Mouse (Mus musculus): ENCODE results near the gene Marf1. TPM values are rescaled to one million over a fixed set of nuclear protein-coding genes. Genes with fewer than 3 reads are reported as not detected.
"Not testable (repeated sequence)": the region's sequence is repeated elsewhere in the genome, so short reads cannot be mapped to it uniquely, and the experiment has no call there.

The Marf1 gene
- polyA plus RNA-seq, 1 experiment from 2014 or later, result 17.3 TPM

DNA sequence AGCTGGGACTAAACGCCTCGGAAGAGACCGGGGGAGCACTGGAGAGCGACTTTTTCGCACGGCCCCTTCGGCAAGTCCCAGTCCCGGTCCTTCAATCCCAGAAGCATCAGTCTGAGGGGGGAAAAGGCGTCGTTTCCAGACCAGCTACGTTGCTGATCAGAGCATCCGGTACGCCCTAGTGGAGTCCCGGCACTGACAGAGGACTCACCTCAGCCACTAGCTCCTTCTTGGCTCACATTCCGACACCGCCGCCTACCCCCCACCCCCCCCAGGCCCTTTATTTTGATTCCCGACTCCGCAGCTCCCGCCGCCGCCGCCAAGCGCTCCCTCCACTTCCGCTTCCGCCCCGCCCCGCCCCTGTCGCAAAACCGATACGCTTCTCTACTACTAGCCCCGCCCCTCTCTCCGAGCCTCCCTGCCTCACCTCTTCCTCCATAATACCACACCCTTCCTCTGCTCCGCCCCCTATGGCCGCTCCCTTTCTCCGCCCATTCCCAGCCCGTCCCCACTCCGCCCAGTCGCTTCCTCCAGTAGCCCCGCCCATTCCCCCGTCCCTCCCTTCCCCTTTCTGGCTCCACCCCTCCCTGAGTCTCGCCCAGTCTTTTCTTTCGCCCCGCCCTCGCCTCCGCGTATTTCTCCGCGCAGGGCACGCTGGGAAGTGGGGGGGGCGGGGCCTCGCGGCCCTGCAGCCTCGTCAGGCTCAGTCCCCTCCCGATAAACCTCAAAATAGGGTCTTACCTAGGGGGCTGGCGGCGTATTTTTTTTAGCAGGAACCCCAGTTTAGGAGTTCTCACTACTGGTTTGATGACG lies 4.0 kb downstream of the Marf1 start:
- Histone ChIP-seq H3K4me2 (peak overlapping the region; percentile 68), H3K27ac (ENCODE audit: low read depth) (peak overlapping the region; percentile 98), H3K27me3 (ENCODE audit: insufficient read depth, low read length) (no peaks in the 10 kb centered on the region), H3K9me3 (ENCODE audit: low read depth, low read length) (no peaks in the 10 kb centered on the region), H3K9ac (peak overlapping the region; percentile 75), H3K4me1 (ENCODE audit: insufficient read depth) (0 out of 2 replicates have a peak, but pooled peaks cover 6% of the 10 kb centered on the region), H3K4me3 (ENCODE audit: low read depth, low read length) (peak overlapping the region; percentile 72), H3K36me3 (ENCODE audit: insufficient read depth) (no peaks in the 10 kb centered on the region)
- peak; percentile 98 for DNase-seq
- peak; percentile 88 for ATAC-seq (ENCODE audit: insufficient read depth)
- TF ChIP-seq CTCF (IDR thresholded peaks at IDR 0.05; ENCODE audit: low read depth), result 0 out of 2 replicates have a peak, but pooled peaks have one; percentile 1
- WGBS, result under 1% methylated on average over 58 of the region's 58 CpGs

DNA sequence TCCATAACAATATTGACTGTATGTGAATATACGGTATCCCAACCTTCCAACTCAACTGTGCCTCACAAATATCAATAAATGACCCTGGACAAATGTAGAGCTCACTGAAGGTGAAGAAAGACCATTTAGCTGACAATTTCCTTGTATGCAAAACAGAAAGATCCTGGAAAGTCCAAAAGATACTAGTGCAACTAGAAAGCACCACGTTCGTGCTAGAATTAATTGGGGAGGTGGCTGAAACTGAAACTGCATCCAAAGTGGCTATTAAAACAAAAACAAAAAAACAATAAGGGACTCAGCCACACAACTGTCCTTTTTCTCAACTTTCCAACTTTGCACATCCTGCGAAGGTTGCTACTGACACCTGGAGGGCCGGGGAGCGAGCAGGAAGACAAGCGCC lies 4.6 kb downstream of the Marf1 start:
- 0 out of 2 replicates have a peak, but pooled peaks cover 3% of the 10 kb centered on the region for H3K4me1 ChIP-seq (ENCODE audit: insufficient read depth)
- TF ChIP-seq CTCF (IDR thresholded peaks at IDR 0.05; ENCODE audit: low read depth), result no peak
- H3K27ac ChIP-seq (ENCODE audit: low read depth), result peak overlapping the region; percentile 71
- no peaks in the 10 kb centered on the region for H3K9me3 ChIP-seq (ENCODE audit: low read depth, low read length)
- peak overlapping the region; percentile 75 for H3K9ac ChIP-seq
- H3K4me3 ChIP-seq (ENCODE audit: low read depth, low read length), result peak overlapping the region; percentile 72
- H3K4me2 ChIP-seq, result peak overlapping the region; percentile 68
- H3K27me3 ChIP-seq (ENCODE audit: insufficient read depth, low read length), result no peaks in the 10 kb centered on the region
- H3K36me3 ChIP-seq (ENCODE audit: insufficient read depth), result peaks cover 5% of the 10 kb centered on the region; the same call in 1 of the 2 replicates
- WGBS, result 7% methylated on average over 7 of the region's 7 CpGs
- no peak for ATAC-seq (ENCODE audit: insufficient read depth)
- DNase-seq, result no peak

DNA sequence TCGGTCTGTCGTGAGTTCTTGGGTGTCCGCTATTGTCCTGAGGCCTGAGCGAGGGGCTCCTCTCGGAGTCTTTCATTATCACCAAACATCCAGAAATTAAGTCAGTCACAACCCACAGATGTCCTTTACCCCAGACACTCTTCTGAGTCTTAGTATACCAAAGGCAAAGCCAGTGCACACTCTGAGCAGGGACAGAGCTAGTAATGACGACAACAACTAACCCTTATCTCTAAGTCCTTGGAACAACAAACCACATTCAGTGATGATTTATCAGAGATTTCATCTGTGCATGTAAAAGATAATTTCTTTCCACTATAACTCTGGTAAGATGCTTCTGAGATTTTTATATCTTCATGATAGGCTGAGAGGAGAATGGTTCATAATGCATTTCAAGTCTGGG lies 6.8 kb downstream of the Marf1 start:
- H3K9me3 ChIP-seq (ENCODE audit: low read depth, low read length), result no peaks in the 10 kb centered on the region

DNA sequence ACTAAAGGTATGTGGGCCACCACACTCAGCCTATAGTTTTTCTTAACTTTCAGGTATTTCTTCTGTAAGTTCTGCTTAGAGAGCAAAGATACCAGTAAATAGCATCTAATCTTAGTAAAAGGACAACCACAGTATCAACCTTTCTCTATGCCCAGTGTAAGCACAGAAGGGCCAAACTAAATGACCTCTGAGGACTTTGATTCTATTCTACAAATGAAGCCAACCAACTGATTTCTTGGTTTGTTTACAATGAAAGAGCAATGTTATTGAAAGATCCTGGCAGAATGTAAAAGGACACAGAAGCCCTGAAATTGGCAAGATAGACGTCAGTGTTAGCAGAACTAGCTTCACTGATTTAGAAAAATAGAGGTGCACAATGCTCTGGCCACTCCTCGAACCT lies 7.5 kb downstream of the Marf1 start:
- H3K27ac ChIP-seq (ENCODE audit: low read depth); H3K9ac ChIP-seq; H3K27me3 ChIP-seq (ENCODE audit: insufficient read depth, low read length); H3K4me1 ChIP-seq (ENCODE audit: insufficient read depth); ATAC-seq (ENCODE audit: insufficient read depth); H3K4me2 ChIP-seq; H3K4me3 ChIP-seq (ENCODE audit: low read depth, low read length); DNase-seq; H3K9me3 ChIP-seq (ENCODE audit: low read depth, low read length): not testable (repeated sequence)
- peaks cover 30% of the 10 kb centered on the region for H3K36me3 ChIP-seq (ENCODE audit: insufficient read depth)
- 58% methylated on average over 1 of the region's 2 CpGs for WGBS

More for the DNA sequence above, 6.8 kb downstream of the Marf1 start:
- no peak for DNase-seq
- TF ChIP-seq CTCF (IDR thresholded peaks at IDR 0.05; ENCODE audit: low read depth), result no peak
- Histone ChIP-seq H3K9ac (no peak overlapping the region), H3K4me1 (ENCODE audit: insufficient read depth) (0 out of 2 replicates have a peak, but pooled peaks cover 3% of the 10 kb centered on the region), H3K4me3 (ENCODE audit: low read depth, low read length) (no peak overlapping the region), H3K4me2 (no peak overlapping the region), H3K36me3 (ENCODE audit: insufficient read depth) (peaks cover 25% of the 10 kb centered on the region), H3K27ac (ENCODE audit: low read depth) (no peak overlapping the region), H3K27me3 (ENCODE audit: insufficient read depth, low read length) (no peaks in the 10 kb centered on the region)
- no peak for ATAC-seq (ENCODE audit: insufficient read depth)
- WGBS, result 84% methylated on average over 5 of the region's 6 CpGs

- Histone ChIP-seq H3K4me3 (ENCODE audit: low read depth, low read length) (no peak overlapping the region), H3K4me1 (ENCODE audit: insufficient read depth) (no peaks in the 10 kb centered on the region), H3K4me2 (no peak overlapping the region), H3K27me3 (ENCODE audit: insufficient read depth, low read length) (no peaks in the 10 kb centered on the region), H3K27ac (ENCODE audit: low read depth) (no peak overlapping the region), H3K9me3 (ENCODE audit: low read depth, low read length) (no peaks in the 10 kb centered on the region), H3K36me3 (ENCODE audit: insufficient read depth) (peaks cover 56% of the 10 kb centered on the region), H3K9ac (no peak overlapping the region)
- no peak for TF ChIP-seq CTCF (IDR thresholded peaks at IDR 0.05; ENCODE audit: low read depth)
- WGBS, result 93% methylated on average over 4 of the region's 4 CpGs
- DNase-seq, result no peak
- no peak for ATAC-seq (ENCODE audit: insufficient read depth)
Observed at GRCm38 (mm10) chr16:14151718-14152117, 11.4 kb downstream of the Marf1 start.

DNA sequence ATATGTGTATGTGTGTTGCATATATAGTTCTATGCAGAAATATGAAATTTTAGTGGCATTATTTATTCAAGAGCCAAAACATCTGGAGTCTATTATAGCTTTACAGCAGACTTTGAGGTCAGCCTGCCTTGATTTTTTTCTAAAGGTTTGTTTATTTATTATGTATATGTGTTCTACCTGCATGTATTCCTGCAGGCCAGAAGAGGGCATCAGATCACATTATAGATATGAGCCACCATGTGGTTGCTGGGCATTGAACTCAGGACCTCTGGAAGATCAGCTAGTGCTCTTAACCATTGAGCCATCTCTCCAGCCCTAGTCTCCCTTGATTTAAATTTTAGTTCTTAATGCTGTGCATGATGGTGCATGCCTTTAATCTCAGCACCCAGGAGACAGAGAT lies 15.4 kb downstream of the Marf1 start:
- no peaks in the 10 kb centered on the region for H3K9me3 ChIP-seq (ENCODE audit: low read depth, low read length)
- no peaks in the 10 kb centered on the region for H3K27me3 ChIP-seq (ENCODE audit: insufficient read depth, low read length)
- peaks cover 80% of the 10 kb centered on the region for H3K36me3 ChIP-seq (ENCODE audit: insufficient read depth)
- ATAC-seq (ENCODE audit: insufficient read depth) (no peak), DNase-seq (no peak)
- no peak for TF ChIP-seq CTCF (IDR thresholded peaks at IDR 0.05; ENCODE audit: low read depth)
- H3K27ac ChIP-seq (ENCODE audit: low read depth), result no peak overlapping the region
- no peaks in the 10 kb centered on the region for H3K4me1 ChIP-seq (ENCODE audit: insufficient read depth)
- H3K9ac ChIP-seq, result no peak overlapping the region
- no peak overlapping the region for H3K4me3 ChIP-seq (ENCODE audit: low read depth, low read length)
- H3K4me2 ChIP-seq, result no peak overlapping the region

- H3K9me3 ChIP-seq (ENCODE audit: low read depth, low read length), result no peaks in the 10 kb centered on the region
- H3K4me3 ChIP-seq (ENCODE audit: low read depth, low read length), result no peak overlapping the region
- H3K9ac ChIP-seq, result no peak overlapping the region
- DNase-seq, result no peak
- H3K27ac ChIP-seq (ENCODE audit: low read depth), result no peak overlapping the region
- no peak for TF ChIP-seq CTCF (IDR thresholded peaks at IDR 0.05; ENCODE audit: low read depth)
- H3K36me3 ChIP-seq (ENCODE audit: insufficient read depth), result peaks cover 90% of the 10 kb centered on the region
- ATAC-seq (ENCODE audit: insufficient read depth), result no peak
- no peak overlapping the region for H3K4me2 ChIP-seq
- H3K4me1 ChIP-seq (ENCODE audit: insufficient read depth), result no peaks in the 10 kb centered on the region
- H3K27me3 ChIP-seq (ENCODE audit: insufficient read depth, low read length), result no peaks in the 10 kb centered on the region
- WGBS, result 40% methylated on average over 3 of the region's 3 CpGs
Observed at GRCm38 (mm10) chr16:14143298-14143697, 19.9 kb downstream of the Marf1 start.
